8 mouse cellular contexts compared by ENCODE assay signal in the genomic region with DNA sequence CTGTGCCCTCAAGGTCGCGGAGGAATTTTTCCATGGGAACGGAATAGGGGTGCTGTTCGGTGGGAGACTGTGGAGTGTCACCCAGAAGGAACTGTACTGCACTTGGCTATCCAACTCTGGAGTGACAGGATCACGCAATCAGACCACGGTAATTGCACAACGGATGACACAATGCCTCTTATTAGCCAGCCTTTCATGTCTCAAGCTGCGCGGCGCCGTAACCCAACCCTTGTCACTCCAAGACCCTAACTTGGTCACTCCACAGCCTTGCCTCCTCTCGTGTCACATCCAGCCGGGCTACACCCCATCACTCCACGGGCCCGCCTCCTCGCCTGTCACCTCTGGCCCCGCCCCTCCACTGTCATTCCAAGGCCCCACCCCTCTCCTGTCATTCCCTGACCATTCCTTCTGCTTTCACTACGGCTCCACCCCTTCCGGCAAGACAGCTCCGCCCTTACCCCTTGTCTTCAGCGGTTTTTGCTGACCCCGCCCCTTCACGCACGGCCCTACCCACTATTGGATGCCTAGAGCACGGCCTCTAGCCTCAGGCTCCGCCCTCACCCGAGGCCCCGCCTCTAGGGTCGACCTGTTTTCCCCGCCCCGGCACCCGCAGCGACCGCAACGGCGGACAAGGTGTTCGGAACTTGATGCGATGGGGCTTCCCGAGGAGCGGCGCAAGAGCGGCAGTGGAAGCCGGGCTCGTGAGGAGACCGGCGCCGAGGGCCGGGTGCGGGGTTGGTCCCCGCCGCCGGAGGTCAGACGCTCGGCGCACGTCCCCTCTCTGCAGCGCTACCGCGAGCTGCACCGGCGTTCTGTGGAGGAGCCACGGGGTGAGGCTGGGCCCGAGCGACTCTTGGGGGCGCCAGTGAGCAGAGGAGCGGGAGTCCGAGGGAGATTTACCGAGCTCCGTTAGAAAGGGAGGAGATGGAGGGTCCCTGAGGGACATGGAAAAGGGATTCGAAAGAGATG. TPM values are rescaled to one million over a fixed set of nuclear protein-coding genes. Genes with fewer than 3 reads are reported as not detected.
DNase-seq lines count a peak whose midpoint lies in the region; ATAC-seq and TF ChIP-seq lines count a peak whose summit lies in the region.

A gene (plus strand): TSS at position 494 of the 969 bp plus-strand sequence.
A gene (minus strand): TSS at position 783 of the 969 bp plus-strand sequence.

- H3K9me3 ChIP-seq in heart, embryonic 12.5 days (replicated peaks) = no peaks in the 10 kb centered on the region
- H3K9me3 ChIP-seq in kidney, postnatal 0 days (replicated peaks; ENCODE audit: low read length) = no peaks in the 10 kb centered on the region
- H3K9me3 ChIP-seq in liver, embryonic 11.5 days (ENCODE audit: control insufficient read depth, low read length) = no peaks in the 10 kb centered on the region
- no peaks in the 10 kb centered on the region for H3K9me3 ChIP-seq in stomach, embryonic 14.5 days (ENCODE audit: control insufficient read depth, low read depth, low read length)

- H3K4me3 ChIP-seq in heart, embryonic 12.5 days = peak within 1 kb of the TSS; percentile 97
- peak within 1 kb of the TSS; percentile 77 for H3K4me3 ChIP-seq in kidney, postnatal 0 days (replicated peaks; ENCODE audit: low read depth, low read length)
- peak within 1 kb of the TSS; percentile 79 for H3K4me3 ChIP-seq in liver, embryonic 11.5 days (ENCODE audit: low read depth, low read length)
- H3K4me3 ChIP-seq in stomach, embryonic 14.5 days (ENCODE audit: low read depth, low read length) = peak within 1 kb of the TSS; percentile 49

- peak; percentile 87 for ATAC-seq in erythroid progenitor cell, adult 5-6 weeks (replicated peaks; ENCODE audit: low FRiP score, poor library complexity, severe bottlenecking)
- ATAC-seq in heart, embryonic 12.5 days (ENCODE audit: insufficient number of reproducible peaks, low FRiP score) = peak; percentile 100
- ATAC-seq in kidney, postnatal 0 days (replicated peaks; ENCODE audit: low FRiP score, low read depth) = peak; percentile 100
- ATAC-seq in liver, embryonic 11.5 days (replicated peaks; ENCODE audit: low FRiP score) = peak; percentile 99
- peak; percentile 99 for ATAC-seq in stomach, embryonic 14.5 days (ENCODE audit: insufficient number of reproducible peaks, insufficient read depth, low FRiP score, low read depth)

- H3K27me3 ChIP-seq in heart, embryonic 12.5 days (replicated peaks) = peaks cover 25% of the 10 kb centered on the region
- H3K27me3 ChIP-seq in kidney, postnatal 0 days (ENCODE audit: insufficient read depth, low read length) = no peaks in the 10 kb centered on the region
- H3K27me3 ChIP-seq in liver, embryonic 11.5 days (replicated peaks; ENCODE audit: control insufficient read depth, insufficient read depth, low read length) = peaks cover 23% of the 10 kb centered on the region
- no peaks in the 10 kb centered on the region for H3K27me3 ChIP-seq in stomach, embryonic 14.5 days (ENCODE audit: control insufficient read depth, insufficient read depth, low read length)

- DNase-seq in CD4-positive helper T cell, adult 2 months (ENCODE audit: low read depth, low spot score) = peak; percentile 98
- DNase-seq in brain, embryonic 18.5 days (ENCODE audit: low read depth, low spot score) = peak; percentile 95
- DNase-seq in kidney, postnatal 0 days (ENCODE audit: low spot score) = peak; percentile 100
- peak; percentile 99 for DNase-seq in liver, embryonic 11.5 days (ENCODE audit: low spot score)
- DNase-seq in naive thymus-derived CD4-positive, alpha-beta T cell, adult 2 months (ENCODE audit: low read depth) = peak; percentile 98

- peak; percentile 79 for TF ChIP-seq CTCF in kidney, postnatal 0 days (IDR thresholded peaks at IDR 0.05; ENCODE audit: low read depth)

- H3K9ac ChIP-seq in heart, embryonic 12.5 days = peak within 1 kb of the TSS; percentile 75
- H3K9ac ChIP-seq in kidney, postnatal 0 days (ENCODE audit: low read depth, low read length) = peak within 1 kb of the TSS; percentile 74
- H3K9ac ChIP-seq in liver, embryonic 11.5 days (ENCODE audit: low read depth, low read length) = peak within 1 kb of the TSS; percentile 77
- H3K9ac ChIP-seq in stomach, embryonic 14.5 days (replicated peaks; ENCODE audit: low read depth, low read length) = peak within 1 kb of the TSS; percentile 22

- WGBS in heart, embryonic 12.5 days = 3% methylated on average over 70 of the region's 70 CpGs
- WGBS in kidney, postnatal 0 days = 3% methylated on average over 70 of the region's 70 CpGs
- WGBS in liver, embryonic 11.5 days = 3% methylated on average over 70 of the region's 70 CpGs
- WGBS in stomach, embryonic 14.5 days = 3% methylated on average over 70 of the region's 70 CpGs

- H3K27ac ChIP-seq in heart, embryonic 12.5 days (ENCODE audit: poor library complexity, severe bottlenecking) = peak within 1 kb of the TSS; percentile 66
- peak within 1 kb of the TSS; percentile 39; the same call in 1 of the 2 replicates for H3K27ac ChIP-seq in kidney, postnatal 0 days
- peak within 1 kb of the TSS; percentile 74 for H3K27ac ChIP-seq in liver, embryonic 11.5 days (ENCODE audit: low read depth, low read length)
- H3K27ac ChIP-seq in stomach, embryonic 14.5 days (ENCODE audit: low read length) = no peak within 1 kb of the TSS

- H3K4me2 ChIP-seq in heart, embryonic 12.5 days = peak within 1 kb of the TSS; percentile 96
- H3K4me2 ChIP-seq in kidney, postnatal 0 days (ENCODE audit: low read length) = peak within 1 kb of the TSS; percentile 71
- peak within 1 kb of the TSS; percentile 96 for H3K4me2 ChIP-seq in liver, embryonic 11.5 days
- peak within 1 kb of the TSS; percentile 76 for H3K4me2 ChIP-seq in stomach, embryonic 14.5 days (replicated peaks; ENCODE audit: low read depth, low read length)

- no peaks in the 10 kb centered on the region for H3K36me3 ChIP-seq in heart, embryonic 12.5 days
- no peaks in the 10 kb centered on the region for H3K36me3 ChIP-seq in kidney, postnatal 0 days (ENCODE audit: insufficient read depth, low read length)
- no peaks in the 10 kb centered on the region for H3K36me3 ChIP-seq in liver, embryonic 11.5 days (ENCODE audit: control insufficient read depth, insufficient read depth, low read length)
- no peaks in the 10 kb centered on the region for H3K36me3 ChIP-seq in stomach, embryonic 14.5 days (ENCODE audit: control insufficient read depth, insufficient read depth, low read length)

- H3K4me1 ChIP-seq in heart, embryonic 12.5 days (replicated peaks) = peaks cover 16% of the 10 kb centered on the region
- H3K4me1 ChIP-seq in kidney, postnatal 0 days (replicated peaks; ENCODE audit: insufficient read depth, low read length) = no peaks in the 10 kb centered on the region
- peaks cover 10% of the 10 kb centered on the region; the same call in 1 of the 2 replicates for H3K4me1 ChIP-seq in liver, embryonic 11.5 days (replicated peaks; ENCODE audit: control insufficient read depth, insufficient read depth, low read length)
- no peaks in the 10 kb centered on the region for H3K4me1 ChIP-seq in stomach, embryonic 14.5 days (ENCODE audit: control insufficient read depth, insufficient read depth, low read length)

RNA-seq across cellular contexts. Expression of the first gene that starts in this region (rescaled TPM):
- 3.2 and 6.3 TPM in 2 replicates for total RNA-seq in erythroid progenitor cell, adult 5-6 weeks (2015; ENCODE audit: low replicate concordance)
- 7.7 and 9.2 TPM in 2 replicates for total RNA-seq in erythroid progenitor cell, adult 5-6 weeks (2017; ENCODE audit: low replicate concordance)
- polyA plus RNA-seq in heart, embryonic 12.5 days (2016; fragmentation: Nextera tagmentation; extraction: Ambion mirVana) = 13.0 and 14.4 TPM in 2 replicates
- polyA plus RNA-seq in kidney, postnatal 0 days (2015; fragmentation: Nextera tagmentation; extraction: Ambion mirVana) = 20.8 and 22.9 TPM in 2 replicates
- 27.7 and 28.5 TPM in 2 replicates for polyA plus RNA-seq in liver, embryonic 11.5 days (2014; fragmentation: Nextera tagmentation; extraction: Ambion mirVana)
- polyA plus RNA-seq in stomach, embryonic 14.5 days (2014; fragmentation: Nextera tagmentation; extraction: Ambion mirVana) = 9.5 and 10.8 TPM in 2 replicates

RNA-seq across cellular contexts. Expression of the second gene that starts in this region (rescaled TPM):
- total RNA-seq in erythroid progenitor cell, adult 5-6 weeks (2015; ENCODE audit: low replicate concordance) = not detected in 2 replicates
- total RNA-seq in erythroid progenitor cell, adult 5-6 weeks (2017; ENCODE audit: low replicate concordance) = not detected in 2 replicates
- polyA plus RNA-seq in heart, embryonic 12.5 days (2016; fragmentation: Nextera tagmentation; extraction: Ambion mirVana) = 2.0 and 3.0 TPM in 2 replicates
- 2.0 TPM in 2 replicates for polyA plus RNA-seq in kidney, postnatal 0 days (2015; fragmentation: Nextera tagmentation; extraction: Ambion mirVana)
- 1.0 and 1.3 TPM in 2 replicates for polyA plus RNA-seq in liver, embryonic 11.5 days (2014; fragmentation: Nextera tagmentation; extraction: Ambion mirVana)
- 2.4 and 2.6 TPM in 2 replicates for polyA plus RNA-seq in stomach, embryonic 14.5 days (2014; fragmentation: Nextera tagmentation; extraction: Ambion mirVana)

Comparison
In these comparisons a context has a peak if more than half of its experiments do, and no peak if none do; other contexts are left out.
1. H3K9ac ChIP-seq: peak in every context shown above with its lines; median percentile 77 in liver, embryonic 11.5 days; 75 in heart, embryonic 12.5 days; 74 in kidney, postnatal 0 days; 22 in stomach, embryonic 14.5 days.